Mouse (Mus musculus) adrenal gland, adult 8-10 months (tissue): ENCODE measurements around the gene Ap3s2. TPM values are rescaled to one million over a fixed set of nuclear protein-coding genes. Genes with fewer than 3 reads are reported as not detected.

Source experiments
- DNase-seq: peaks from one replicate; pipeline ENCODE4 v3.0.0; 2022
- total RNA-seq, 4 experiments: library from RNA; stranded (reverse); gene quantifications; 2 replicates each; pipeline ENCODE4 v1.2.4; 2022

Gene Ap3s2
- total RNA-seq, 4 experiments from 2014 or later: 27.3 to 32.1 (median 30.7) TPM

- DNase-seq: no peak
Measured at GRCm38 (mm10) chr7:79888603-79889002, 31.8 kb downstream of the Ap3s2 start.

- no peak for DNase-seq
Measured at GRCm38 (mm10) chr7:79883613-79884334, 36.7 kb downstream of the Ap3s2 start.

- no peak for DNase-seq
Measured at GRCm38 (mm10) chr7:79881901-79882300, 38.5 kb downstream of the Ap3s2 start.

GRCm38 (mm10) chr7:79880998-79881397, 39.5 kb downstream of the Ap3s2 start:
- DNase-seq: peak; percentile 15

- no peak for DNase-seq
Measured at GRCm38 (mm10) chr7:79880033-79880432, 40.4 kb downstream of the Ap3s2 start.

GRCm38 (mm10) chr7:79878455-79879025, 41.9 kb downstream of the Ap3s2 start:
- DNase-seq: no peak

- no peak for DNase-seq
Measured at GRCm38 (mm10) chr7:79873407-79873806, 47.0 kb downstream of the Ap3s2 start.

GRCm38 (mm10) chr7:79871797-79872345, 48.6 kb downstream of the Ap3s2 start:
- no peak for DNase-seq

- no peak for DNase-seq
Measured at GRCm38 (mm10) chr7:79869072-79869719, 51.3 kb downstream of the Ap3s2 start.

GRCm38 (mm10) chr7:79868475-79868874, 52.0 kb downstream of the Ap3s2 start:
- DNase-seq: no peak

- DNase-seq: no peak
Measured at GRCm38 (mm10) chr7:79867861-79868260, 52.6 kb downstream of the Ap3s2 start.

GRCm38 (mm10) chr7:79866294-79867000, 54.0 kb downstream of the Ap3s2 start:
- no peak for DNase-seq

GRCm38 (mm10) chr7:79861794-79862193, 58.7 kb downstream of the Ap3s2 start:
- no peak for DNase-seq

- no peak for DNase-seq
Measured at GRCm38 (mm10) chr7:79860811-79861210, 59.6 kb downstream of the Ap3s2 start, which contains the start of gene Anpep. Anpep (minus strand) TSS chr7:79861059.

- peak; percentile 29 for DNase-seq
Measured at GRCm38 (mm10) chr7:79858956-79859630, 61.4 kb downstream of the Ap3s2 start.

- DNase-seq: no peak
Measured at GRCm38 (mm10) chr7:79858202-79858934, 62.1 kb downstream of the Ap3s2 start.

- no peak for DNase-seq
Measured at GRCm38 (mm10) chr7:79856305-79856704, 64.1 kb downstream of the Ap3s2 start.

- DNase-seq: no peak
Measured at GRCm38 (mm10) chr7:79847456-79848451, 72.7 kb downstream of the Ap3s2 start.

GRCm38 (mm10) chr7:79846342-79846741, 74.1 kb downstream of the Ap3s2 start:
- no peak for DNase-seq
